Mouse (Mus musculus) intestine, embryonic 14.5 days (tissue): ENCODE measurements around the gene Tmem174. TPM values are rescaled to one million over a fixed set of nuclear protein-coding genes. Genes with fewer than 3 reads are reported as not detected.

ENCODE experiments used
- ATAC-seq: fragments of 200-750 bp; cut with Nextera tagmentation; replicated peaks from 2 replicates; pipeline ENCODE4 v1.8.0; 2017; ENCODE audit warnings: low read depth, moderate number of reproducible peaks, moderate TSS enrichment, moderate library complexity; ENCODE audit not compliant: low FRiP score, low TSS enrichment
- DNase-seq: peaks from one replicate; pipeline ENCODE4 v3.0.0-alpha.2; 2018; ENCODE audit warnings: low spot score
- H3K27ac ChIP-seq: fragments of 300-500 bp; sonication (generic); 2 replicates; pipeline ENCODE4 v1.5.1; 2014; ENCODE audit warnings: low read depth, mild to moderate bottlenecking, control low read depth
- H3K27me3 ChIP-seq: fragments of 300-500 bp; sonication (generic); replicated peaks from 2 replicates; pipeline ENCODE4 v1.6.1; 2014; ENCODE audit warnings: low read length, control low read depth; ENCODE audit not compliant: control insufficient read depth, insufficient read depth
- H3K36me3 ChIP-seq: fragments of 300-500 bp; sonication (generic); 2 replicates; pipeline ENCODE4 v1.6.1; 2014; ENCODE audit warnings: low read length, control low read depth; ENCODE audit not compliant: control insufficient read depth, insufficient read depth
- H3K4me1 ChIP-seq: fragments of 300-500 bp; sonication (generic); replicated peaks from 2 replicates; pipeline ENCODE4 v1.6.1; 2014; ENCODE audit warnings: low read length, control low read depth, mixed read lengths; ENCODE audit not compliant: control insufficient read depth, insufficient read depth
- H3K4me2 ChIP-seq: fragments of 300-500 bp; sonication (generic); 2 replicates; pipeline ENCODE4 v1.6.1; 2014; ENCODE audit warnings: low read length
- H3K4me3 ChIP-seq: fragments of 300-500 bp; sonication (generic); 2 replicates; pipeline ENCODE4 v1.5.1; 2014; ENCODE audit warnings: low read depth, low read length, control low read depth, mixed read lengths
- H3K9ac ChIP-seq: fragments of 300-500 bp; sonication (generic); 2 replicates; pipeline ENCODE4 v1.6.1; 2014; ENCODE audit warnings: mild to moderate bottlenecking, low read length
- H3K9me3 ChIP-seq: fragments of 300-500 bp; sonication (generic); 2 replicates; pipeline ENCODE4 v1.6.1; 2016; ENCODE audit warnings: low read length, control low read depth; ENCODE audit not compliant: control insufficient read depth
- WGBS: fragments of 180-500 bp; shearing (Covaris S2); extraction: QIAGEN DNeasy Blood & Tissue Kit; methylation state at CpG from one replicate; pipeline ENCODE4 v1.1.7; 2014; 5-methylcytosine and 5-hydroxymethylcytosine counted together
- polyA plus RNA-seq: library from polyadenylated mRNA; unstranded; fragments of >200 nt; fragmentation: Nextera tagmentation; extraction: Ambion mirVana; gene quantifications from 2 replicates; pipeline ENCODE4 v1.2.1, GENCODE M21; 2014

Gene Tmem174
- polyA plus RNA-seq: 0.15 and 0.20 TPM in 2 replicates

DNA sequence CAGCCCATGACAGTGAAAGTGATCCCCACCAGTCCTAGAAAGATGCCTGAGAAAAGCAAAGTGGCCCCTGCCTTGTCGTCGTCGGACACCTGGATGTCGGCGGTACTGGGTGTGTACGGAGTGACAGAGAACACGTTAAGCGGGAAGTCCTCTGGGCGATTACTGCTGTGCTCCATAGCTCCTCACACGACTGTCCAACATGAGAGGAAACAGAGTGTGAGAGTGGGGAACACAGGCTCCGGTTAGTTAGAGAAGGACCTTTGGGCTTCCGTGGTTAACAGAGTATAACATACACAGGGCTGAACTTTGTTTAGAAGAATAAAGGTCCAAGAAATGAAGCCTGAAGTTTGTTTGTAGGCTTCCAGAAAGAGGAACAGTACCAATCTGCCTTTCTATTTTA lies at the start of gene Tmem174:
Gene Tmem174 (minus strand): TSS at position 266 of the 400 bp plus-strand sequence.
- H3K27ac ChIP-seq: peak within 1 kb of the TSS; percentile 69
- H3K9ac ChIP-seq: no peak within 1 kb of the TSS
- DNase-seq: no peak
- H3K9me3 ChIP-seq: peaks cover 6% of the 10 kb centered on the region; the same call in 1 of the 2 replicates
- WGBS: 88% methylated on average over 12 of the region's 12 CpGs
- H3K27me3 ChIP-seq: no peaks in the 10 kb centered on the region
- H3K4me3 ChIP-seq: no peak within 1 kb of the TSS
- H3K36me3 ChIP-seq: no peaks in the 10 kb centered on the region
- no peak for ATAC-seq
- H3K4me2 ChIP-seq: no peak within 1 kb of the TSS
- no peaks in the 10 kb centered on the region for H3K4me1 ChIP-seq

DNA sequence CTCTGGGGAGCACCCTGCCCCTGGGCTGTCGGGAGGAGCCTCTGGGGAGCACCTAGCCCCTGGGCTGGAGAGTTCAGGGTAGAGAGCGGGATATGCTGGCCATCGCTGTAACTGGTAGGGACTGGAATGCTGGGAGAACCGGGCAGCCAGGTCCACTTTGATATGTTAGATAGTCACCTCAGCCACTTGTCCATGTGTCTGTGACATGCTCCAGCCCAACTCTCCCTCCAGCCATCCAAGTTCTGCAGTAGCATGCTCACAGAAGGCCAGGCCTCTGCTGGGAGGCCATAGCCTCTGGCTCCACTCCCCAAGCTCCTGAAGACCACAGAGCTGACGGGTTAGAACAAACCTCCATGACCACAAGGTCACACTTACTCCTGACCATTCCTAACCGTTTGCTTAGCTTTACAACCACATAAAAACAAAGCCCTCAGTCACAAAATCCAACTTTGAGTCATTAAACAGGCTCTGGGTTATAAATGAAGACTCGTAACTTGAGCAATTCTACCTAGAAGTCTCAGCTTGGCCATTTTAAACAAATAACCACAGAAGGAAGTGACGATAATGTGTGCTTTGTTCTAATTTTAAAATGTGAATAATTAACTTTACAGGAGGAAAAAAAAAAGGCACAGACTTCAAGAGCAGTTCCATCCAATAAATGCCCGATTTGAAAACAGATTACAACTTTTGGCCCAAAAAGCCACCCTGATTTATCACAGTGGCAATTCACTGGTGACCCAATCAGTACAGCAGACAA lies 47.1 kb upstream of the Tmem174 start:
- H3K9ac ChIP-seq: no peak overlapping the region
- H3K27ac ChIP-seq: peak overlapping the region; percentile 77
- H3K4me2 ChIP-seq: no peak overlapping the region
- ATAC-seq: peak; percentile 18
- peaks cover 8% of the 10 kb centered on the region for H3K4me1 ChIP-seq
- H3K9me3 ChIP-seq: no peaks in the 10 kb centered on the region
- no peak overlapping the region for H3K4me3 ChIP-seq
- no peaks in the 10 kb centered on the region for H3K36me3 ChIP-seq
- DNase-seq: peak; percentile 51
- H3K27me3 ChIP-seq: no peaks in the 10 kb centered on the region
- WGBS: 53% methylated on average over 9 of the region's 9 CpGs

DNA sequence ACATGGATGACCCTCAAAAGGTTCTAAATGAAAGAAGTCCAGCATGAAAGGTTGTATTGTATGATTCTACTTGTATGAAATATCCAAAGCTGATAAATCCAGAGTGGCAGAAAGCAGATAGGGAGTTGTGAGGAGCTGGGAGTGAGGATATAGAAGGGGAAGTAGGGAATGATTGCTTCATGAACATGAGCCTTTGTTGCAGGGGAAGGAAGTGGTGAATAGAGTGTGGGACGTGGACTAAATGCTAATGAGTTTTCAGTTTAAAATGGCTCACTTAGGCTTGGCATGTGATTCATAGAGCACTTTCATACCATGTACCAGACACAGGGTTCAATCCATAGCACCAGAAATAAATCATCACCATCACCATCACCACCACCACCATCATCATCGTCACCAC lies 46.2 kb upstream of the Tmem174 start:
- no peak overlapping the region for H3K4me2 ChIP-seq
- DNase-seq: no peak
- no peaks in the 10 kb centered on the region for H3K27me3 ChIP-seq
- H3K9ac ChIP-seq: no peak overlapping the region
- H3K4me1 ChIP-seq: peaks cover 8% of the 10 kb centered on the region
- no peaks in the 10 kb centered on the region for H3K36me3 ChIP-seq
- ATAC-seq: no peak
- no peaks in the 10 kb centered on the region for H3K9me3 ChIP-seq
- no peak overlapping the region for H3K27ac ChIP-seq
- 88% methylated on average over 2 of the region's 2 CpGs for WGBS
- no peak overlapping the region for H3K4me3 ChIP-seq

DNA sequence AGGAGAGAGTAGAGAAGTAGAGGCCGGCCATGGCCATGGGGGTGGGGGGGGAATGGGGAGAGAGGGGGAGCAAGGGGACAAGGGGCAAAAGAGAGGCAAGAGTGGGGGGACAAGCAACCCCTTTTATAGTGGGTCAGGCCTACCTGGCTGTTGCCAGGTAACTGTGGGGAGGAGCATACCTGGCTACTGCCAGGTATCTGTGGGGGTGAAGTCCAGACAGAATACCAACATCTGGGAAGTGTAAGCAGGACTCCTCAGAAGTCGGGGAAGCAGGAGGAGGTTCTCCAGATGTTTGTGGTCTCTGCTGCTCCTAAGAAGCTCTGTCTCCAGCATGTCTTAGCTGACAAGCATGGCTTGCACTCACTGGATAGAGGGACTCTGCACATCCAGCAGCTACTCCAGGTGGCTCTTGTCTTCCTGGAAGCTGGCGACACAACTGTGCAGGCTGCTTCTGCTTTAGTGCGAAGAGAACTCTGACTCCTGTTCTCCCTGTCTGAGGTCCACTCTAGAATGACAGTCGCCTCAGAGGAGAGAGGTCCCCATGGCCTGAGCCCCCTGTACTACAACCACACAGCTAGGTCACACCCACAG lies 43.4 kb upstream of the Tmem174 start:
- no peaks in the 10 kb centered on the region for H3K9me3 ChIP-seq
- no peak overlapping the region for H3K27ac ChIP-seq
- ATAC-seq: no peak

DNA sequence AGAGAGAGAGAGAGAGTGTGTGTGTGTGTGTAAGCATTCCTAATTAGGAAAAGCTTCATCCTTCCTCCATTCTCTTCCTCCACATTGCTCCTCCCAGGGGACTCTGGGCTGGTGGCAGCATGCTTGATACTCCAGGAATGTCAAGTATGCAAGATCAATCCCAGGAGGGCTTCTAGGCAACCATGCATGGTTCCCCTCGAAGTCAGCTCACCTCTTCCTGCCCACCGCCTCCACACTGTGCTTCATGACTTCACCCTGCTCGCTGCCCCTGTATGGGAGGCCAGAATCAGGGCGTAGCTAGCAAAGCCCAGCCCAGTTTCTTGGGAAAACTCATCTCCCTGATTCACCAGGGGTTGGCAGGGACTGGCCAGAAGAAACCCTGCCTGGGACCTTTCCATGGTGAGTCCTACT lies 42.4 kb upstream of the Tmem174 start:
- Histone ChIP-seq H3K4me3 (no peak overlapping the region), H3K36me3 (no peaks in the 10 kb centered on the region), H3K4me2 (no peak overlapping the region), H3K27ac (no peak overlapping the region), H3K9ac (no peak overlapping the region), H3K27me3 (no peaks in the 10 kb centered on the region), H3K9me3 (no peaks in the 10 kb centered on the region), H3K4me1 (peaks cover 8% of the 10 kb centered on the region)
- DNase-seq: peak; percentile 53
- WGBS: 26% methylated on average over 4 of the region's 4 CpGs
- 0 out of 2 replicates have a peak, but pooled peaks have one; percentile 44 for ATAC-seq

More for the DNA sequence above, 43.4 kb upstream of the Tmem174 start:
- Histone ChIP-seq H3K4me1 (peaks cover 8% of the 10 kb centered on the region), H3K4me3 (no peak overlapping the region), H3K27me3 (no peaks in the 10 kb centered on the region), H3K4me2 (no peak overlapping the region), H3K36me3 (no peaks in the 10 kb centered on the region), H3K9ac (no peak overlapping the region)
- DNase-seq: peak; percentile 51
- 48% methylated on average over 5 of the region's 5 CpGs for WGBS

DNA sequence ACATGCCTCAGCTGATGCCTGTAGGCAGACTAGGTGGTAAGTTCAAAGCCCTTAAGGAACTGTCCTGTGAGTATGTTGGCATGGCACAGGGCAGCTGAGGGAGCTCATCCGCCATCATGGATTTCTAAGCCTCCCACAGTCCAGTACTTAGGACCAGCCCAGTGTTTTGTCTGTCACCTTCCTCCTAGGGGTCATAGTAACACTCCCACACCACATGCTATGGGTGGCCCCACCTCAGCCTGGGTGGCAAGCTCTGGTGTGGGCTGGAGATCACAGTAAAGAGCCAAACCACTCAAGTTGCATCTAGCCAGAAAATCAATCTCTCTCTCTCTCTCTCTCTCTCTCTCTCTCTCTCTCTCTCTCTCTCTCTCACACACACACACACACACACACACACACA lies 42.0 kb upstream of the Tmem174 start:
- no peak for ATAC-seq
- Histone ChIP-seq H3K4me2 (no peak overlapping the region), H3K27ac (no peak overlapping the region), H3K27me3 (no peaks in the 10 kb centered on the region), H3K4me1 (peaks cover 8% of the 10 kb centered on the region), H3K9ac (no peak overlapping the region), H3K9me3 (no peaks in the 10 kb centered on the region), H3K36me3 (no peaks in the 10 kb centered on the region), H3K4me3 (no peak overlapping the region)
- WGBS: 94% methylated on average over 1 of the region's 1 CpGs
- DNase-seq: peak; percentile 45

DNA sequence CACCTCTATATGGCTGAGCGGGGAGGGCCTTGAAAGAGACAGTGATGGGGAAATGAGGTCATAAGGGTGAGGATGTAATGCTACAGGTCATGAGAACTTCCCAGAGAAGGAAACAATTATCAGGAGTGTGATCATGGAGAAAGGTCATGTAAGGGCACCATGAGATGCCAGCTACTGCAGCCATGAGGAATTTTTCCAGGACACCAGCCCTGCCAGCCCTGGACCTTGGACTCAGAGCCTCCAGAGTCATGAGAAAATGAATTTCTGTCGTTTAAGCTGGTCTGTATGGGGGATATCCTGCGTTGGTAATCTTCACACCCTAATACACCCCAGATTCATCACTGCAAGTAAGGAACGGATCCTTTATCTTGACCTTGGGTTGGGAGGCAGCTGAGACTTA lies 36.7 kb upstream of the Tmem174 start:
- no peaks in the 10 kb centered on the region for H3K27me3 ChIP-seq
- no peaks in the 10 kb centered on the region for H3K36me3 ChIP-seq
- no peaks in the 10 kb centered on the region for H3K4me1 ChIP-seq
- no peak overlapping the region for H3K27ac ChIP-seq
- no peak overlapping the region for H3K4me2 ChIP-seq
- no peak for DNase-seq
- no peaks in the 10 kb centered on the region for H3K9me3 ChIP-seq
- no peak overlapping the region for H3K9ac ChIP-seq
- WGBS: 63% methylated on average over 4 of the region's 4 CpGs
- no peak for ATAC-seq
- H3K4me3 ChIP-seq: no peak overlapping the region

DNA sequence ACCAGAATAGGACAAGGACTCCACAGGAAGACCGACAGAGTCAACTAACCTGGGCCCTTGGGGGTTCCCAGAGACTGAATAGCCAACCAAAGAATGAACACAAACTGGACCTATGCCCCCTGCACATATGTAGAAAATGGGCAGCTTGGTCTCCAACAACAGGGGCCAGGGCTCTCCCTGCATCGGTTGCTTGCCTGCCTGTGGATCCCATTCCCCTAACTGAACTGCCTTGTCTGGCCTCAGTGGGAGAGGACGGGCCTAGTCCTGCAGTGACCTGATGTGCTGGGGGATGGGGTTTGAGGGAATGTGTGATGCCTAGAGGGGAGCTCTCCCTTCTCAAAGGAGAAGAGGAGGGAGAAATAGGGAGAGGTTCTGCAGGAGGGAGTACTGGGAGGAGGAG lies 32.1 kb upstream of the Tmem174 start:
- Histone ChIP-seq H3K4me2 (no peak overlapping the region), H3K9ac (no peak overlapping the region)
- DNase-seq: peak; percentile 39

More for the DNA sequence above, 32.1 kb upstream of the Tmem174 start:
- H3K4me1 ChIP-seq: 0 out of 2 replicates have a peak, but pooled peaks cover 3% of the 10 kb centered on the region
- H3K27me3 ChIP-seq: no peaks in the 10 kb centered on the region
- H3K9me3 ChIP-seq: no peaks in the 10 kb centered on the region
- 81% methylated on average over 3 of the region's 3 CpGs for WGBS
- no peak for ATAC-seq
- H3K4me3 ChIP-seq: no peak overlapping the region
- H3K27ac ChIP-seq: no peak overlapping the region
- H3K36me3 ChIP-seq: no peaks in the 10 kb centered on the region
